Mouse (Mus musculus) midbrain, embryonic 14.5 days (tissue): ENCODE measurements around the gene Clec4a2. TPM values are rescaled to one million over a fixed set of nuclear protein-coding genes. Genes with fewer than 3 reads are reported as not detected.
"Not testable (repeated sequence)": the region's sequence is repeated elsewhere in the genome, so short reads cannot be mapped to it uniquely, and the experiment has no call there.

ENCODE experiments used
- ATAC-seq: fragments of 200-750 bp; cut with Nextera tagmentation; 2 replicates; pipeline ENCODE4 v1.8.0; 2017; ENCODE audit warnings: moderate number of reproducible peaks, moderate library complexity; ENCODE audit not compliant: low FRiP score, low TSS enrichment
- DNase-seq: peaks from one replicate; pipeline ENCODE4 v3.0.0-alpha.2; 2015
- H3K27ac ChIP-seq: fragments of 300-500 bp; sonication (generic); replicated peaks from 2 replicates; pipeline ENCODE4 v1.5.1; 2014; ENCODE audit warnings: mild to moderate bottlenecking, low read depth, low read length, moderate library complexity
- H3K27me3 ChIP-seq: fragments of 300-500 bp; sonication (generic); 2 replicates; pipeline ENCODE4 v1.6.1; 2014; ENCODE audit warnings: low read length, control low read depth, mixed read lengths; ENCODE audit not compliant: control insufficient read depth, insufficient read depth
- H3K36me3 ChIP-seq: fragments of 300-500 bp; sonication (generic); 2 replicates; pipeline ENCODE4 v1.6.1; 2014; ENCODE audit warnings: low read length, control low read depth; ENCODE audit not compliant: control insufficient read depth, insufficient read depth
- H3K4me1 ChIP-seq: fragments of 300-500 bp; sonication (generic); 2 replicates; pipeline ENCODE4 v1.6.1; 2014; ENCODE audit warnings: mild to moderate bottlenecking, antibody characterized with exemption, low read length, control low read depth; ENCODE audit not compliant: control insufficient read depth, insufficient read depth
- H3K4me2 ChIP-seq: fragments of 300-500 bp; sonication (generic); 2 replicates; pipeline ENCODE4 v1.6.1; 2014; ENCODE audit warnings: mild to moderate bottlenecking, low read length, moderate library complexity
- H3K4me3 ChIP-seq: fragments of 300-500 bp; sonication (generic); replicated peaks from 2 replicates; pipeline ENCODE4 v1.5.1; 2014; ENCODE audit warnings: low read depth, low read length
- H3K9ac ChIP-seq: fragments of 300-500 bp; sonication (generic); replicated peaks from 2 replicates; pipeline ENCODE4 v1.6.1; 2014; ENCODE audit warnings: mild to moderate bottlenecking, low read length, moderate library complexity
- H3K9me3 ChIP-seq: fragments of 300-500 bp; sonication (generic); 2 replicates; pipeline ENCODE4 v1.6.1; 2016; ENCODE audit warnings: low read length, control low read depth, mixed read lengths; ENCODE audit not compliant: control insufficient read depth
- WGBS: fragments of 180-500 bp; shearing (Covaris S2); extraction: QIAGEN DNeasy Blood & Tissue Kit; methylation state at CpG from one replicate; pipeline ENCODE4 v1.1.7; 2014; 5-methylcytosine and 5-hydroxymethylcytosine counted together
- polyA plus RNA-seq: library from polyadenylated mRNA; unstranded; fragments of >200 nt; fragmentation: Nextera tagmentation; extraction: Ambion mirVana; gene quantifications from 2 replicates; pipeline ENCODE4 v1.2.1, GENCODE M21; 2014

The Clec4a2 gene
- polyA plus RNA-seq = 3.7 TPM in 1 of 2 replicates, not detected in the other

DNA sequence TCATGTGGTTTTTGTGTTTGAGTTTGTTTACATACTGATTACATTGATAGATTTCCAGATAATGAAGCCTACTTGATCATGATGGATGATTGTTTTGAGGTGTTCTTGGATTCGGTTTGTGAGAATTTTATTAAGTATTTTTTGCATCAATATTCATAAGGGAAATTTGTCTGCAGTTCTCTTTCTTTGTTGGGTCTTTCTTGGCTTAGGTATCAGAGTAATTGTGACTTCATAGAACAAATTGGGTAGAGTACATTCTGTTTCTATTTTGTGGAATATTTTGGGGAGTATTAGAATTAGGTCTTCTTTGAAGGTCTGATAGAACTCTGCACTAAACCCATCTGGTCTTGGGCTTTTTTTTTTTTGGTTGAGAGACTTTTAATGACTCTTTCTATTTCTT is at the start of gene Clec4a2:
TSS of gene Clec4a2 (plus strand) at position 301 of the 400 bp plus-strand sequence.
- DNase-seq, H3K4me3 ChIP-seq, H3K36me3 ChIP-seq, H3K4me2 ChIP-seq, H3K4me1 ChIP-seq, H3K27me3 ChIP-seq, ATAC-seq, H3K9ac ChIP-seq, H3K27ac ChIP-seq, H3K9me3 ChIP-seq: not testable (repeated sequence)
- 56% methylated on average over 1 of the region's 1 CpGs for WGBS

DNA sequence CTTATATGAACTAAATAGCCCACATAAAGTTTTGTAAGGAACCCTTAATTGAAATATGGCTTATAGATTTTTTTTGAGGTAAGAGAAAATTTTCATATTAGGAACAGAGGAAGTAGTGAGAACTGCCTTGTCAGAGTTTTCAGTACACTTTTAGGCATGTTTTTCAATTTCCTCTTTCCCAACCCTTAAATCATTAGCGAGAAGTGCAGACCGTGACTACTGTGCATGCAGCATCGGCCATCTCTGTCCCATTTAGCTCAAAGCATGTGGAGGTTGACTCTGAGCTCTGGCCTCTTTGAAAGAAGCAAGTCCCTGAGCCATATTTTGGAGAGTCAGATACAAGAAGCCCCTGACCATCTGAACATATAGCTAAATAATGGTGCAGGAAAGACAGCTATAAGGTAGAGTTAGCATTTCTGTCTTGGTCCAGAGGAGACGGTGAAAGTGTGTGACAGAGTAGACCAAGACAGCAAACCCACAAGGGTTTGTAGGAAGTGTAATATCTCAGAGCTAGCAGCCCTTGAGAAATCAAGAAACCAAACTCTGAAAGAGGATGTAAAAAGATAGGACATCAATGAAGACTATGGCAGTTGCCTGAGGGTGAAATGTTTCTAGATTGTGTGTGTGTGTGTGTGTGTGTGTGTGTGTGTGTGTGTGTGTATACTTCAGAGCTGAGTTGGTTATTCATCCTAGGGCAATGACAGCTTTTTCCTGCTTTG is 10.9 kb upstream of the Clec4a2 start:
- DNase-seq = no peak
- 93% methylated on average over 4 of the region's 4 CpGs for WGBS

GRCm38 (mm10) chr6:123123195-123123594 is 17.0 kb downstream of the Clec4a2 start:
- 81% methylated on average over 3 of the region's 3 CpGs for WGBS
- DNase-seq = no peak

More for the DNA sequence above, 10.9 kb upstream of the Clec4a2 start:
- H3K27me3 ChIP-seq = no peaks in the 10 kb centered on the region
- no peaks in the 10 kb centered on the region for H3K36me3 ChIP-seq
- ATAC-seq = no peak
- no peak overlapping the region for H3K27ac ChIP-seq
- H3K4me3 ChIP-seq = no peak overlapping the region
- no peaks in the 10 kb centered on the region for H3K4me1 ChIP-seq
- no peak overlapping the region for H3K9ac ChIP-seq
- no peaks in the 10 kb centered on the region for H3K9me3 ChIP-seq
- H3K4me2 ChIP-seq = no peak overlapping the region

GRCm38 (mm10) chr6:123127173-123127572 is 20.9 kb downstream of the Clec4a2 start:
- no peaks in the 10 kb centered on the region for H3K4me1 ChIP-seq
- H3K36me3 ChIP-seq = no peaks in the 10 kb centered on the region
- H3K9ac ChIP-seq = no peak overlapping the region
- WGBS = 76% methylated on average over 1 of the region's 1 CpGs
- ATAC-seq (no peak), DNase-seq (no peak)
- H3K9me3 ChIP-seq = no peaks in the 10 kb centered on the region
- H3K4me3 ChIP-seq = no peak overlapping the region
- no peaks in the 10 kb centered on the region for H3K27me3 ChIP-seq
- H3K4me2 ChIP-seq = no peak overlapping the region
- no peak overlapping the region for H3K27ac ChIP-seq

More at GRCm38 (mm10) chr6:123123195-123123594, 17.0 kb downstream of the Clec4a2 start:
- H3K4me3 ChIP-seq = no peak overlapping the region
- H3K9ac ChIP-seq = no peak overlapping the region
- no peak overlapping the region for H3K4me2 ChIP-seq
- no peaks in the 10 kb centered on the region for H3K4me1 ChIP-seq
- H3K27me3 ChIP-seq = no peaks in the 10 kb centered on the region
- no peaks in the 10 kb centered on the region for H3K9me3 ChIP-seq
- ATAC-seq = no peak
- H3K27ac ChIP-seq = no peak overlapping the region
- H3K36me3 ChIP-seq = no peaks in the 10 kb centered on the region

GRCm38 (mm10) chr6:123137766-123138526 is 31.7 kb downstream of the Clec4a2 start:
- ATAC-seq = not testable (repeated sequence)

GRCm38 (mm10) chr6:123170106-123170505 is 63.9 kb downstream of the Clec4a2 start:
- 48% methylated on average over 1 of the region's 1 CpGs for WGBS

More at GRCm38 (mm10) chr6:123137766-123138526, 31.7 kb downstream of the Clec4a2 start:
- H3K36me3 ChIP-seq, H3K4me1 ChIP-seq, H3K9me3 ChIP-seq, H3K4me3 ChIP-seq, H3K27me3 ChIP-seq, H3K9ac ChIP-seq, H3K27ac ChIP-seq, H3K4me2 ChIP-seq, DNase-seq: not testable (repeated sequence)
- 76% methylated on average over 29 of the region's 29 CpGs for WGBS

GRCm38 (mm10) chr6:123171040-123171439 is 64.8 kb downstream of the Clec4a2 start:
- Histone ChIP-seq H3K9ac (no peak overlapping the region), H3K4me3 (no peak overlapping the region), H3K4me2 (no peak overlapping the region), H3K27me3 (no peaks in the 10 kb centered on the region), H3K27ac (no peak overlapping the region), H3K36me3 (no peaks in the 10 kb centered on the region), H3K4me1 (no peaks in the 10 kb centered on the region), H3K9me3 (no peaks in the 10 kb centered on the region)
- ATAC-seq = no peak
- no peak for DNase-seq

More at GRCm38 (mm10) chr6:123170106-123170505, 63.9 kb downstream of the Clec4a2 start:
- Histone ChIP-seq H3K9me3 (no peaks in the 10 kb centered on the region), H3K4me3 (no peak overlapping the region), H3K4me2 (no peak overlapping the region), H3K4me1 (no peaks in the 10 kb centered on the region), H3K9ac (no peak overlapping the region), H3K27ac (no peak overlapping the region), H3K36me3 (no peaks in the 10 kb centered on the region), H3K27me3 (no peaks in the 10 kb centered on the region)
- DNase-seq (no peak), ATAC-seq (no peak)

- 91% methylated on average over 4 of the region's 4 CpGs for WGBS
Measured at GRCm38 (mm10) chr6:123172593-123172992, 66.4 kb downstream of the Clec4a2 start, which contains the start of gene Clec4b2. TSS of gene Clec4b2 (plus strand) at chr6:123172893.

More at GRCm38 (mm10) chr6:123172593-123172992, 66.4 kb downstream of the Clec4a2 start, which contains the start of gene Clec4b2:
- Histone ChIP-seq H3K36me3 (no peaks in the 10 kb centered on the region), H3K4me1 (no peaks in the 10 kb centered on the region), H3K9ac (no peak within 1 kb of the TSS), H3K9me3 (no peaks in the 10 kb centered on the region), H3K27me3 (no peaks in the 10 kb centered on the region), H3K4me3 (no peak within 1 kb of the TSS), H3K4me2 (no peak within 1 kb of the TSS), H3K27ac (no peak within 1 kb of the TSS)
- ATAC-seq (no peak), DNase-seq (no peak)
